Mouse (Mus musculus): ENCODE results near the gene Eva1a. TPM values are rescaled to one million over a fixed set of nuclear protein-coding genes. Genes with fewer than 3 reads are reported as not detected.

Eva1a gene
- polyA plus RNA-seq, 1 experiment from 2014 or later, result 11.0 TPM

DNA sequence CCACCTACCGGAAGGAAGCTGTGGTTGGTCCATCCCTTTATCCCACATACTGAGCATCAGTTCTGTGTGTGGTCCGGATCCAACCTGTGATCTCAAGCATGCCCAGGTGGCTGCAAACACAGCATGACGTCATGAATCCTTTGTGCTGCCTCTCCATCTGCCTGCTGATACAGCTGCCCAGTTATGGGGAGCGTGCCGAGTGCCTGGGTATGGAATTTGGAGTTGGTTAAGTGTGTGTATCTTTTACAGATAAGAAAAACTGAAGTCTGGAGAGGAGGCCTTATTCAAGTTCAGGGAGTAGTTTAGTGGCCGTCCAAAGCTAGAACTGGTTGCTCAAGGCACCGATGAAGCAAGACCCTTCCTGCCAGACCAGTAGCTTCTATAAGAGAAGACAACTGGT, 875 bp upstream of the Eva1a start:
- ATAC-seq (ENCODE audit: low read depth), result no peak
- H3K4me3 ChIP-seq (ENCODE audit: low read depth, low read length), result no peak overlapping the region

GRCm38 (mm10) chr6:82041488-82042295, 849 bp downstream of the Eva1a start:
- Histone ChIP-seq H3K4me2 (ENCODE audit: low read depth, low read length) (peak overlapping the region; percentile 79), H3K4me1 (ENCODE audit: control insufficient read depth, insufficient read depth, low read length) (peaks cover 28% of the 10 kb centered on the region), H3K36me3 (ENCODE audit: control insufficient read depth, insufficient read depth, low read length) (no peaks in the 10 kb centered on the region), H3K9me3 (ENCODE audit: control insufficient read depth, low read length) (no peaks in the 10 kb centered on the region), H3K27ac (replicated peaks; ENCODE audit: low read depth, low read length) (peak overlapping the region; percentile 78), H3K27me3 (replicated peaks; ENCODE audit: control insufficient read depth, insufficient read depth, low read length) (peaks cover 12% of the 10 kb centered on the region), H3K9ac (ENCODE audit: low read depth, low read length) (peak overlapping the region; percentile 74), H3K4me3 (ENCODE audit: low read depth, low read length) (peak overlapping the region; percentile 70)
- peak; percentile 65 for DNase-seq (ENCODE audit: low spot score)
- ATAC-seq (ENCODE audit: low read depth), result peak; percentile 83
- WGBS, result under 1% methylated on average over 25 of the region's 50 CpGs

More for the DNA sequence above, 875 bp upstream of the Eva1a start:
- no peak for DNase-seq (ENCODE audit: low spot score)
- Histone ChIP-seq H3K27me3 (replicated peaks; ENCODE audit: control insufficient read depth, insufficient read depth, low read length) (peaks cover 12% of the 10 kb centered on the region), H3K9me3 (ENCODE audit: control insufficient read depth, low read length) (no peaks in the 10 kb centered on the region), H3K9ac (ENCODE audit: low read depth, low read length) (no peak overlapping the region), H3K36me3 (ENCODE audit: control insufficient read depth, insufficient read depth, low read length) (no peaks in the 10 kb centered on the region), H3K27ac (replicated peaks; ENCODE audit: low read depth, low read length) (no peak overlapping the region), H3K4me1 (ENCODE audit: control insufficient read depth, insufficient read depth, low read length) (peaks cover 28% of the 10 kb centered on the region), H3K4me2 (ENCODE audit: low read depth, low read length) (no peak overlapping the region)
- WGBS, result 72% methylated on average over 7 of the region's 7 CpGs

GRCm38 (mm10) chr6:82042296-82043125, 1.7 kb downstream of the Eva1a start:
- under 1% methylated on average over 35 of the region's 35 CpGs for WGBS
- H3K9ac ChIP-seq (ENCODE audit: low read depth, low read length), result peak overlapping the region; percentile 74
- DNase-seq (ENCODE audit: low spot score) (peak; percentile 68), ATAC-seq (ENCODE audit: low read depth) (peak; percentile 55; the same call in 1 of the 2 replicates)
- H3K27me3 ChIP-seq (replicated peaks; ENCODE audit: control insufficient read depth, insufficient read depth, low read length), result peaks cover 12% of the 10 kb centered on the region
- H3K27ac ChIP-seq (replicated peaks; ENCODE audit: low read depth, low read length), result peak overlapping the region; percentile 78
- H3K4me3 ChIP-seq (ENCODE audit: low read depth, low read length), result peak overlapping the region; percentile 70
- no peaks in the 10 kb centered on the region for H3K36me3 ChIP-seq (ENCODE audit: control insufficient read depth, insufficient read depth, low read length)
- no peaks in the 10 kb centered on the region for H3K9me3 ChIP-seq (ENCODE audit: control insufficient read depth, low read length)
- peaks cover 28% of the 10 kb centered on the region for H3K4me1 ChIP-seq (ENCODE audit: control insufficient read depth, insufficient read depth, low read length)
- peak overlapping the region; percentile 79 for H3K4me2 ChIP-seq (ENCODE audit: low read depth, low read length)

DNA sequence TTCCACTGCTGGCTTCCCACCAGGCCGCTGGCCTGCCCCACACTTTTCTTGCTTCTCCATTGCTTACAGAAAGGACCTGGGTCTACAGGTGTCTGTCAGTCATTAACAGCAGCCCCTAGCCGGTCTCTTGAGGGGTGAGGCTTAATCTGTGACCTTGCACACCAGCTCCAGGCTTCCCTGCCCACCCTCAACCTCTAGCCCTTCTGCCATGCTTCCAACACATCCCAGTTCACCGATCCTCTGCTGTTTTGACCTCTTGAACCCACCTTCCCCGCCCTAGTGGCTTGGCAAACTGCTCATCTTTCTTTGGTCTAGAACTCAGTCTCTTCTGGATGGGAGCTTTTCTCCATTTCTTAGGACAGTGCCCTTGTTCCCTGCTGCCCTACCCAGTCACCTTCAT, 2.8 kb downstream of the Eva1a start:
- ATAC-seq (ENCODE audit: low read depth) (no peak), DNase-seq (ENCODE audit: low spot score) (no peak)
- H3K27me3 ChIP-seq (replicated peaks; ENCODE audit: control insufficient read depth, insufficient read depth, low read length), result peaks cover 12% of the 10 kb centered on the region
- H3K4me3 ChIP-seq (ENCODE audit: low read depth, low read length), result peak overlapping the region; percentile 70
- no peaks in the 10 kb centered on the region for H3K36me3 ChIP-seq (ENCODE audit: control insufficient read depth, insufficient read depth, low read length)
- no peaks in the 10 kb centered on the region for H3K9me3 ChIP-seq (ENCODE audit: control insufficient read depth, low read length)
- H3K4me2 ChIP-seq (ENCODE audit: low read depth, low read length), result peak overlapping the region; percentile 79
- WGBS, result 36% methylated on average over 4 of the region's 4 CpGs
- no peak overlapping the region for H3K27ac ChIP-seq (replicated peaks; ENCODE audit: low read depth, low read length)
- H3K9ac ChIP-seq (ENCODE audit: low read depth, low read length), result no peak overlapping the region
- H3K4me1 ChIP-seq (ENCODE audit: control insufficient read depth, insufficient read depth, low read length), result peaks cover 28% of the 10 kb centered on the region

GRCm38 (mm10) chr6:82044509-82044908, 3.7 kb downstream of the Eva1a start:
- Histone ChIP-seq H3K4me3 (ENCODE audit: low read depth, low read length) (no peak overlapping the region), H3K27ac (replicated peaks; ENCODE audit: low read depth, low read length) (no peak overlapping the region), H3K27me3 (replicated peaks; ENCODE audit: control insufficient read depth, insufficient read depth, low read length) (peaks cover 12% of the 10 kb centered on the region), H3K9ac (ENCODE audit: low read depth, low read length) (no peak overlapping the region), H3K36me3 (ENCODE audit: control insufficient read depth, insufficient read depth, low read length) (no peaks in the 10 kb centered on the region), H3K4me2 (ENCODE audit: low read depth, low read length) (no peak overlapping the region), H3K9me3 (ENCODE audit: control insufficient read depth, low read length) (no peaks in the 10 kb centered on the region), H3K4me1 (ENCODE audit: control insufficient read depth, insufficient read depth, low read length) (peaks cover 25% of the 10 kb centered on the region)
- no peak for DNase-seq (ENCODE audit: low spot score)
- WGBS, result 69% methylated on average over 4 of the region's 4 CpGs
- ATAC-seq (ENCODE audit: low read depth), result no peak

GRCm38 (mm10) chr6:82047977-82048376, 7.1 kb downstream of the Eva1a start:
- Histone ChIP-seq H3K9me3 (ENCODE audit: control insufficient read depth, low read length) (no peaks in the 10 kb centered on the region), H3K27me3 (replicated peaks; ENCODE audit: control insufficient read depth, insufficient read depth, low read length) (no peaks in the 10 kb centered on the region; the same call in 1 of the 2 replicates), H3K4me1 (ENCODE audit: control insufficient read depth, insufficient read depth, low read length) (peaks cover 24% of the 10 kb centered on the region), H3K27ac (replicated peaks; ENCODE audit: low read depth, low read length) (no peak overlapping the region), H3K4me3 (ENCODE audit: low read depth, low read length) (no peak overlapping the region), H3K9ac (ENCODE audit: low read depth, low read length) (no peak overlapping the region), H3K36me3 (ENCODE audit: control insufficient read depth, insufficient read depth, low read length) (no peaks in the 10 kb centered on the region), H3K4me2 (ENCODE audit: low read depth, low read length) (no peak overlapping the region)
- no peak for DNase-seq (ENCODE audit: low spot score)
- ATAC-seq (ENCODE audit: low read depth), result no peak
- 31% methylated on average over 6 of the region's 6 CpGs for WGBS

GRCm38 (mm10) chr6:82050201-82050600, 9.4 kb downstream of the Eva1a start:
- H3K4me3 ChIP-seq (ENCODE audit: low read depth, low read length), result no peak overlapping the region
- no peak overlapping the region for H3K4me2 ChIP-seq (ENCODE audit: low read depth, low read length)
- H3K36me3 ChIP-seq (ENCODE audit: control insufficient read depth, insufficient read depth, low read length), result no peaks in the 10 kb centered on the region
- no peaks in the 10 kb centered on the region for H3K9me3 ChIP-seq (ENCODE audit: control insufficient read depth, low read length)
- DNase-seq (ENCODE audit: low spot score) (no peak), ATAC-seq (ENCODE audit: low read depth) (no peak)
- H3K4me1 ChIP-seq (ENCODE audit: control insufficient read depth, insufficient read depth, low read length), result peaks cover 19% of the 10 kb centered on the region
- H3K27me3 ChIP-seq (replicated peaks; ENCODE audit: control insufficient read depth, insufficient read depth, low read length), result no peaks in the 10 kb centered on the region
- no peak overlapping the region for H3K27ac ChIP-seq (replicated peaks; ENCODE audit: low read depth, low read length)
- WGBS, result 84% methylated on average over 9 of the region's 9 CpGs
- no peak overlapping the region for H3K9ac ChIP-seq (ENCODE audit: low read depth, low read length)

DNA sequence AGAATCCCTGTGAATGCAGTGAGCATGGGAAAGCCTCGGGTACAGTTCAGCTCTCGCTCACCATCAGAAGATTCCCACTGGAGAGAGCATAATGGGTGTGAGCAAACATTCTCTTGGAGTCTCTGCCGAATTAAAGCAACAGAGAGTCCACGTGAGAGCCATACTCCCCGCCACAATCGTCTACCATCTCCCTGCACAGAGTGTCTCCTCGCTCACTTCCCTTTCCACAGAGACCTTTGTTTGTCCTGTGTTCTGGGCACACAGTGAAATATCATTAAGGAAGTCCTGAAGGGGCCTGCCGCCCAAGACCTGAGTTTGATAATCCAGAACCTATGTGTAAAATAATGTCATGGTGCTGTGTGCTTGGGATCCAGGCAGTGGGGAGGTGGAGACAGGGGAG, 10.7 kb downstream of the Eva1a start:
- H3K27ac ChIP-seq (replicated peaks; ENCODE audit: low read depth, low read length), result no peak overlapping the region; the same call in 1 of the 2 replicates
- no peak for DNase-seq (ENCODE audit: low spot score)
- peaks cover 19% of the 10 kb centered on the region for H3K4me1 ChIP-seq (ENCODE audit: control insufficient read depth, insufficient read depth, low read length)

More for the DNA sequence above, 10.7 kb downstream of the Eva1a start:
- Histone ChIP-seq H3K27me3 (replicated peaks; ENCODE audit: control insufficient read depth, insufficient read depth, low read length) (no peaks in the 10 kb centered on the region), H3K9me3 (ENCODE audit: control insufficient read depth, low read length) (no peaks in the 10 kb centered on the region), H3K4me3 (ENCODE audit: low read depth, low read length) (no peak overlapping the region), H3K9ac (ENCODE audit: low read depth, low read length) (no peak overlapping the region), H3K4me2 (ENCODE audit: low read depth, low read length) (no peak overlapping the region), H3K36me3 (ENCODE audit: control insufficient read depth, insufficient read depth, low read length) (no peaks in the 10 kb centered on the region)
- ATAC-seq (ENCODE audit: low read depth), result no peak
- WGBS, result 64% methylated on average over 8 of the region's 8 CpGs
